Mouse (Mus musculus) liver, adult 2 months (tissue): ENCODE results near the gene Secisbp2l. TPM values are rescaled to one million over a fixed set of nuclear protein-coding genes. Genes with fewer than 3 reads are reported as not detected.

Source experiments
- DNase-seq: peaks from one replicate; pipeline ENCODE4 v3.0.0-alpha.2; 2011; ENCODE audit warnings: low read depth, low spot score; ENCODE audit errors: extremely low read depth
- H3K27ac ChIP-seq: fragments of 200-500 bp; replicated peaks from 2 replicates; pipeline ENCODE4 v1.5.1; 2012; ENCODE audit warnings: low read depth, mild to moderate bottlenecking, control low read depth, inconsistent platforms, low read length; ENCODE audit not compliant: insufficient read depth
- H3K27me3 ChIP-seq: fragments of 200-500 bp; 2 replicates; pipeline ENCODE4 v1.6.1; 2012; ENCODE audit warnings: mild to moderate bottlenecking, moderate library complexity, low read length, inconsistent platforms; ENCODE audit not compliant: control insufficient read depth, insufficient read depth
- H3K36me3 ChIP-seq: fragments of 200-500 bp; 2 replicates; pipeline ENCODE4 v1.6.1; 2012; ENCODE audit warnings: low read length, inconsistent platforms; ENCODE audit not compliant: control insufficient read depth, insufficient read depth
- H3K4me1 ChIP-seq: fragments of 200-500 bp; 2 replicates; pipeline ENCODE4 v1.6.1; 2011; ENCODE audit warnings: low read length; ENCODE audit not compliant: control insufficient read depth, insufficient read depth
- H3K4me3 ChIP-seq: fragments of 200-500 bp; 2 replicates; pipeline ENCODE4 v1.5.1; 2011; ENCODE audit warnings: low read depth, mild to moderate bottlenecking, control low read depth, low read length, moderate library complexity; ENCODE audit not compliant: insufficient read depth
- H3K79me2 ChIP-seq: fragments of 200-500 bp; 2 replicates; pipeline ENCODE4 v1.6.1; 2012; ENCODE audit warnings: inconsistent platforms, mild to moderate bottlenecking, low read length, moderate library complexity; ENCODE audit not compliant: control insufficient read depth, insufficient read depth
- H3K9ac ChIP-seq: fragments of 200-500 bp; 2 replicates; pipeline ENCODE4 v1.6.1; 2012; ENCODE audit warnings: low read depth, mild to moderate bottlenecking, control low read depth, inconsistent platforms, low read length
- CTCF ChIP-seq: fragments of 200-500 bp; IDR thresholded peaks from 2 replicates; pipeline ENCODE4 v1.5.1; 2011; ENCODE audit warnings: low read depth, low read length, control low read depth
- POLR2A ChIP-seq: fragments of 200-500 bp; IDR thresholded peaks from 2 replicates; pipeline ENCODE4 v1.6.1; 2011; ENCODE audit warnings: low read length, control low read depth; ENCODE audit not compliant: insufficient read depth; ENCODE audit errors: extremely low read depth
- WGBS: fragments of 180-500 bp; shearing (Covaris S2); methylation state at CpG from one replicate; pipeline ENCODE4 v1.1.7; 2018; 5-methylcytosine and 5-hydroxymethylcytosine counted together
- polyA plus RNA-seq: library from polyadenylated mRNA; depleted of rRNA; stranded (reverse); fragments of >200 nt; gene quantifications from 2 replicates; pipeline ENCODE4 v1.2.3, GENCODE M21; 2012; rRNA removed
- total RNA-seq: library from RNA; depleted of rRNA; stranded (reverse); fragments of >200 nt; gene quantifications from 2 replicates; pipeline ENCODE4 v1.2.3, GENCODE M21; 2014; rRNA removed

Gene Secisbp2l
- total and polyA plus RNA-seq, 2 experiments: 8.0 to 26.0 TPM

GRCm38 (mm10) chr2:125701606-125702005, 81.1 kb downstream of the Secisbp2l start:
- Histone ChIP-seq H3K36me3 (no peaks in the 10 kb centered on the region), H3K9ac (no peak overlapping the region)
- DNase-seq: no peak

GRCm38 (mm10) chr2:125696219-125696618, 86.5 kb downstream of the Secisbp2l start:
- Histone ChIP-seq H3K4me3 (no peak overlapping the region), H3K9ac (no peak overlapping the region), H3K36me3 (no peaks in the 10 kb centered on the region), H3K4me1 (no peaks in the 10 kb centered on the region), H3K79me2 (no peaks in the 10 kb centered on the region), H3K27me3 (no peaks in the 10 kb centered on the region), H3K27ac (no peak overlapping the region)
- WGBS: 64% methylated on average over 2 of the region's 2 CpGs
- TF ChIP-seq POLR2A (no peak), CTCF (no peak)
- DNase-seq: peak; percentile 14

More at GRCm38 (mm10) chr2:125701606-125702005, 81.1 kb downstream of the Secisbp2l start:
- H3K4me1 ChIP-seq: no peaks in the 10 kb centered on the region
- TF ChIP-seq CTCF (no peak), POLR2A (no peak)
- H3K27ac ChIP-seq: no peak overlapping the region
- WGBS: 80% methylated on average over 2 of the region's 2 CpGs
- H3K4me3 ChIP-seq: no peak overlapping the region
- H3K27me3 ChIP-seq: no peaks in the 10 kb centered on the region
- H3K79me2 ChIP-seq: no peaks in the 10 kb centered on the region

- Histone ChIP-seq H3K27me3 (no peaks in the 10 kb centered on the region), H3K4me1 (no peaks in the 10 kb centered on the region), H3K79me2 (no peaks in the 10 kb centered on the region), H3K9ac (no peak overlapping the region), H3K4me3 (no peak overlapping the region), H3K36me3 (no peaks in the 10 kb centered on the region), H3K27ac (no peak overlapping the region)
- 77% methylated on average over 2 of the region's 2 CpGs for WGBS
- DNase-seq: no peak
- TF ChIP-seq POLR2A: no peak
- no peak for TF ChIP-seq CTCF
Measured at GRCm38 (mm10) chr2:125694798-125695197, 87.9 kb downstream of the Secisbp2l start.

- Histone ChIP-seq H3K79me2 (no peaks in the 10 kb centered on the region), H3K4me3 (no peak overlapping the region), H3K4me1 (no peaks in the 10 kb centered on the region), H3K9ac (no peak overlapping the region), H3K27ac (no peak overlapping the region), H3K36me3 (no peaks in the 10 kb centered on the region), H3K27me3 (no peaks in the 10 kb centered on the region)
- DNase-seq: no peak
- WGBS: 70% methylated on average over 2 of the region's 2 CpGs
- TF ChIP-seq CTCF (no peak), POLR2A (no peak)
Measured at GRCm38 (mm10) chr2:125692010-125692409, 90.7 kb downstream of the Secisbp2l start.

Other genes starting within 250 kb of the Secisbp2l start
- 2.5 and 3.0 TPM in 2 replicates for gene Cep152, start 157.8 kb downstream of the Secisbp2l start, total RNA-seq
- 0.57 and 0.69 TPM in 2 replicates for gene Cep152, start 157.8 kb downstream of the Secisbp2l start, polyA plus RNA-seq
- 7.9 and 11.1 TPM in 2 replicates for gene Eid1, start 109.8 kb downstream of the Secisbp2l start, total RNA-seq
- gene Eid1, start 109.8 kb downstream of the Secisbp2l start, polyA plus RNA-seq: 4.4 and 4.5 TPM in 2 replicates
- gene Shc4, start 58.7 kb downstream of the Secisbp2l start, total RNA-seq: 0.18 and 0.27 TPM in 2 replicates
- 0.26 and 0.32 TPM in 2 replicates for gene Shc4, start 58.7 kb downstream of the Secisbp2l start, polyA plus RNA-seq
- gene Galk2, start 76.2 kb upstream of the Secisbp2l start, total RNA-seq: 26.0 and 30.4 TPM in 2 replicates
- gene Galk2, start 76.2 kb upstream of the Secisbp2l start, polyA plus RNA-seq: 11.5 and 11.8 TPM in 2 replicates
- 48.7 and 65.5 TPM in 2 replicates for gene Cops2, start 76.3 kb upstream of the Secisbp2l start, total RNA-seq
- gene Cops2, start 76.3 kb upstream of the Secisbp2l start, polyA plus RNA-seq: 5.6 and 6.0 TPM in 2 replicates